Mouse (Mus musculus): ENCODE results near the gene Smurf1. TPM values are rescaled to one million over a fixed set of nuclear protein-coding genes. Genes with fewer than 3 reads are reported as not detected.

The Smurf1 gene
- polyA plus RNA-seq, 1 experiment from 2014 or later, result 44.2 TPM

- no peak overlapping the region for H3K4me3 ChIP-seq
- no peaks in the 10 kb centered on the region for H3K36me3 ChIP-seq (replicated peaks)
- no peaks in the 10 kb centered on the region for H3K9me3 ChIP-seq
- H3K27me3 ChIP-seq (replicated peaks), result no peaks in the 10 kb centered on the region
- H3K4me2 ChIP-seq, result no peak overlapping the region
- 94% methylated on average over 5 of the region's 5 CpGs for WGBS
- no peak overlapping the region for H3K27ac ChIP-seq
- H3K4me1 ChIP-seq, result peaks cover 31% of the 10 kb centered on the region
- H3K9ac ChIP-seq, result no peak overlapping the region
- ATAC-seq (replicated peaks), result no peak
Observed at GRCm38 (mm10) chr5:144950428-144951051, 15.1 kb downstream of the Smurf1 start.

- Histone ChIP-seq H3K9me3 (no peaks in the 10 kb centered on the region), H3K27ac (no peak overlapping the region), H3K4me1 (peaks cover 31% of the 10 kb centered on the region), H3K36me3 (replicated peaks) (no peaks in the 10 kb centered on the region), H3K9ac (no peak overlapping the region), H3K27me3 (replicated peaks) (no peaks in the 10 kb centered on the region), H3K4me2 (no peak overlapping the region), H3K4me3 (no peak overlapping the region)
- ATAC-seq (replicated peaks), result no peak
- WGBS, result 92% methylated on average over 4 of the region's 4 CpGs
Observed at GRCm38 (mm10) chr5:144949856-144950255, 15.8 kb downstream of the Smurf1 start.

GRCm38 (mm10) chr5:144948422-144948821, 17.2 kb downstream of the Smurf1 start:
- no peak overlapping the region for H3K27ac ChIP-seq
- peaks cover 24% of the 10 kb centered on the region for H3K4me1 ChIP-seq
- no peaks in the 10 kb centered on the region for H3K36me3 ChIP-seq (replicated peaks)
- no peaks in the 10 kb centered on the region for H3K27me3 ChIP-seq (replicated peaks)
- H3K4me2 ChIP-seq, result no peak overlapping the region
- no peak for ATAC-seq (replicated peaks)
- no peak overlapping the region for H3K4me3 ChIP-seq
- 81% methylated on average over 11 of the region's 11 CpGs for WGBS
- no peaks in the 10 kb centered on the region for H3K9me3 ChIP-seq
- H3K9ac ChIP-seq, result no peak overlapping the region

GRCm38 (mm10) chr5:144948002-144948401, 17.6 kb downstream of the Smurf1 start:
- peaks cover 22% of the 10 kb centered on the region for H3K4me1 ChIP-seq
- no peak overlapping the region for H3K9ac ChIP-seq
- H3K4me3 ChIP-seq, result no peak overlapping the region
- no peaks in the 10 kb centered on the region for H3K27me3 ChIP-seq (replicated peaks)
- no peak for ATAC-seq (replicated peaks)
- no peak overlapping the region for H3K27ac ChIP-seq
- no peak overlapping the region for H3K4me2 ChIP-seq
- 84% methylated on average over 1 of the region's 1 CpGs for WGBS
- no peaks in the 10 kb centered on the region for H3K9me3 ChIP-seq
- H3K36me3 ChIP-seq (replicated peaks), result no peaks in the 10 kb centered on the region

GRCm38 (mm10) chr5:144946032-144946431, 19.6 kb downstream of the Smurf1 start:
- 52% methylated on average over 4 of the region's 4 CpGs for WGBS
- Histone ChIP-seq H3K4me2 (no peak overlapping the region), H3K36me3 (replicated peaks) (no peaks in the 10 kb centered on the region), H3K9me3 (no peaks in the 10 kb centered on the region), H3K4me1 (peaks cover 26% of the 10 kb centered on the region), H3K4me3 (no peak overlapping the region), H3K27me3 (replicated peaks) (no peaks in the 10 kb centered on the region), H3K27ac (no peak overlapping the region), H3K9ac (no peak overlapping the region)
- ATAC-seq (replicated peaks), result no peak

GRCm38 (mm10) chr5:144944932-144945331, 20.7 kb downstream of the Smurf1 start:
- Histone ChIP-seq H3K9me3 (no peaks in the 10 kb centered on the region), H3K27ac (no peak overlapping the region), H3K4me2 (no peak overlapping the region), H3K9ac (no peak overlapping the region), H3K36me3 (replicated peaks) (no peaks in the 10 kb centered on the region), H3K4me1 (peaks cover 36% of the 10 kb centered on the region), H3K27me3 (replicated peaks) (no peaks in the 10 kb centered on the region), H3K4me3 (no peak overlapping the region)
- ATAC-seq (replicated peaks), result no peak
- WGBS, result 88% methylated on average over 7 of the region's 7 CpGs

- peaks cover 33% of the 10 kb centered on the region for H3K4me1 ChIP-seq
- no peaks in the 10 kb centered on the region for H3K27me3 ChIP-seq (replicated peaks)
- H3K9me3 ChIP-seq, result no peaks in the 10 kb centered on the region
- ATAC-seq (replicated peaks), result no peak
- H3K9ac ChIP-seq, result no peak overlapping the region
- H3K27ac ChIP-seq, result no peak overlapping the region
- no peak overlapping the region for H3K4me3 ChIP-seq
- WGBS, result 84% methylated on average over 4 of the region's 4 CpGs
- no peak overlapping the region for H3K4me2 ChIP-seq
- no peaks in the 10 kb centered on the region for H3K36me3 ChIP-seq (replicated peaks)
Observed at GRCm38 (mm10) chr5:144944370-144944769, 21.3 kb downstream of the Smurf1 start.

- Histone ChIP-seq H3K9ac (no peak overlapping the region), H3K27ac (no peak overlapping the region), H3K4me3 (no peak overlapping the region), H3K27me3 (replicated peaks) (no peaks in the 10 kb centered on the region), H3K36me3 (replicated peaks) (no peaks in the 10 kb centered on the region), H3K4me2 (no peak overlapping the region), H3K4me1 (peaks cover 25% of the 10 kb centered on the region), H3K9me3 (no peaks in the 10 kb centered on the region)
- ATAC-seq (replicated peaks), result no peak
- 93% methylated on average over 6 of the region's 6 CpGs for WGBS
Observed at GRCm38 (mm10) chr5:144943346-144943745, 22.3 kb downstream of the Smurf1 start.

GRCm38 (mm10) chr5:144942431-144942830, 23.2 kb downstream of the Smurf1 start:
- H3K9me3 ChIP-seq, result no peaks in the 10 kb centered on the region
- no peak overlapping the region for H3K4me2 ChIP-seq
- H3K27ac ChIP-seq, result no peak overlapping the region
- no peak overlapping the region for H3K4me3 ChIP-seq
- no peak overlapping the region for H3K9ac ChIP-seq
- H3K27me3 ChIP-seq (replicated peaks), result no peaks in the 10 kb centered on the region
- H3K36me3 ChIP-seq (replicated peaks), result no peaks in the 10 kb centered on the region
- 78% methylated on average over 9 of the region's 9 CpGs for WGBS
- no peak for ATAC-seq (replicated peaks)
- H3K4me1 ChIP-seq, result peaks cover 25% of the 10 kb centered on the region

- no peak overlapping the region for H3K4me2 ChIP-seq
- H3K9ac ChIP-seq, result no peak overlapping the region
- ATAC-seq (replicated peaks), result 0 out of 2 replicates have a peak, but pooled peaks have one; percentile 34
- no peaks in the 10 kb centered on the region for H3K36me3 ChIP-seq (replicated peaks)
- WGBS, result 61% methylated on average over 3 of the region's 3 CpGs
- peaks cover 25% of the 10 kb centered on the region for H3K4me1 ChIP-seq
- peak overlapping the region; percentile 57 for H3K27ac ChIP-seq
- H3K9me3 ChIP-seq, result no peaks in the 10 kb centered on the region
- no peaks in the 10 kb centered on the region for H3K27me3 ChIP-seq (replicated peaks)
- no peak overlapping the region for H3K4me3 ChIP-seq
Observed at GRCm38 (mm10) chr5:144940904-144941303, 24.7 kb downstream of the Smurf1 start.

- WGBS, result 87% methylated on average over 2 of the region's 2 CpGs
- no peaks in the 10 kb centered on the region for H3K36me3 ChIP-seq (replicated peaks)
- no peak overlapping the region for H3K4me3 ChIP-seq
- no peak for ATAC-seq (replicated peaks)
- H3K27me3 ChIP-seq (replicated peaks), result no peaks in the 10 kb centered on the region
- H3K4me1 ChIP-seq, result peaks cover 32% of the 10 kb centered on the region
- no peak overlapping the region for H3K4me2 ChIP-seq
- H3K9me3 ChIP-seq, result no peaks in the 10 kb centered on the region
- H3K27ac ChIP-seq, result no peak overlapping the region
- H3K9ac ChIP-seq, result no peak overlapping the region
Observed at GRCm38 (mm10) chr5:144937304-144937703, 28.3 kb downstream of the Smurf1 start.

- H3K36me3 ChIP-seq (replicated peaks), result no peaks in the 10 kb centered on the region
- peaks cover 24% of the 10 kb centered on the region for H3K4me1 ChIP-seq
- H3K4me2 ChIP-seq, result no peak overlapping the region
- 68% methylated on average over 4 of the region's 4 CpGs for WGBS
- H3K27ac ChIP-seq, result no peak overlapping the region
- no peaks in the 10 kb centered on the region for H3K27me3 ChIP-seq (replicated peaks)
- no peak overlapping the region for H3K9ac ChIP-seq
- H3K9me3 ChIP-seq, result no peaks in the 10 kb centered on the region
- ATAC-seq (replicated peaks), result 0 out of 2 replicates have a peak, but pooled peaks have one; percentile 9
- no peak overlapping the region for H3K4me3 ChIP-seq
Observed at GRCm38 (mm10) chr5:144933486-144933885, 32.2 kb downstream of the Smurf1 start.

- H3K36me3 ChIP-seq (replicated peaks), result no peaks in the 10 kb centered on the region
- no peak overlapping the region for H3K4me2 ChIP-seq
- WGBS, result 93% methylated on average over 5 of the region's 5 CpGs
- peaks cover 21% of the 10 kb centered on the region for H3K4me1 ChIP-seq
- no peak overlapping the region for H3K27ac ChIP-seq
- no peaks in the 10 kb centered on the region for H3K9me3 ChIP-seq
- ATAC-seq (replicated peaks), result no peak
- H3K9ac ChIP-seq, result no peak overlapping the region
- H3K4me3 ChIP-seq, result no peak overlapping the region
- H3K27me3 ChIP-seq (replicated peaks), result no peaks in the 10 kb centered on the region
Observed at GRCm38 (mm10) chr5:144931841-144932240, 33.8 kb downstream of the Smurf1 start.

Data from midbrain, embryonic 15.5 days (tissue).